Mouse (Mus musculus): Measurements from ENCODE around the gene Cd300lf.

- TF ChIP-seq CTCF (IDR thresholded peaks at IDR 0.05; ENCODE audit: extremely low read depth, insufficient read length, insufficient replicate concordance, low read depth, low read length) (no peak), POLR2A (IDR thresholded peaks at IDR 0.05; ENCODE audit: low read depth, low read length) (no peak)
Measured at GRCm38 (mm10) chr11:115163568-115164150, 29.9 kb upstream of the Cd300lf start.

Measured in small intestine, adult 2 months (tissue).